Mouse (Mus musculus) spleen, adult 2 months (tissue): ENCODE measurements around the gene Hmcn2. TPM values are rescaled to one million over a fixed set of nuclear protein-coding genes. Genes with fewer than 3 reads are reported as not detected.

Experiments used
- DNase-seq, 2 experiments: peaks; one replicate each; pipeline versions ENCODE4 v3.0.0 to v3.0.0-alpha.2; 2012 to 2021; ENCODE audit warnings: low spot score in 2 of 2, low read depth in 1 of 2
- H3K27ac ChIP-seq: fragments of 200-500 bp; 2 replicates; pipeline ENCODE4 v1.5.1; 2012; ENCODE audit warnings: low read length, inconsistent platforms; ENCODE audit not compliant: insufficient read depth
- H3K27me3 ChIP-seq: fragments of 200-500 bp; 2 replicates; pipeline ENCODE4 v1.6.1; 2012; ENCODE audit warnings: mild to moderate bottlenecking, moderate library complexity, low read length, inconsistent platforms; ENCODE audit not compliant: control insufficient read depth, insufficient read depth
- H3K36me3 ChIP-seq: fragments of 200-500 bp; 2 replicates; pipeline ENCODE4 v1.6.1; 2012; ENCODE audit warnings: mild to moderate bottlenecking, low read length, inconsistent platforms; ENCODE audit not compliant: control insufficient read depth, insufficient read depth
- H3K4me1 ChIP-seq: fragments of 200-500 bp; 2 replicates; pipeline ENCODE4 v1.6.1; 2011; ENCODE audit warnings: inconsistent platforms; ENCODE audit not compliant: control insufficient read depth, insufficient read depth, insufficient read length
- H3K4me3 ChIP-seq: fragments of 200-500 bp; 2 replicates; pipeline ENCODE4 v1.5.1; 2011; ENCODE audit warnings: mild to moderate bottlenecking, inconsistent platforms; ENCODE audit not compliant: insufficient read depth, insufficient read length; ENCODE audit errors: extremely low read depth
- CTCF ChIP-seq: fragments of 200-500 bp; IDR thresholded peaks from 2 replicates; pipeline ENCODE4 v1.5.1; 2011; ENCODE audit warnings: mild to moderate bottlenecking, inconsistent platforms; ENCODE audit not compliant: insufficient read depth, insufficient read length, insufficient replicate concordance; ENCODE audit errors: extremely low read depth
- POLR2A ChIP-seq: fragments of 200-500 bp; IDR thresholded peaks from 2 replicates; pipeline ENCODE4 v1.6.1; 2011; ENCODE audit warnings: low read depth, low read length, inconsistent platforms
- WGBS: fragments of 180-500 bp; shearing (Covaris S2); methylation state at CpG from one replicate; pipeline ENCODE4 v1.1.7; 2018; 5-methylcytosine and 5-hydroxymethylcytosine counted together
- polyA plus RNA-seq: library from polyadenylated mRNA; depleted of rRNA; stranded (reverse); fragments of >200 nt; gene quantifications from 2 replicates; pipeline ENCODE4 v1.2.3, GENCODE M21; 2012

The Hmcn2 gene
- polyA plus RNA-seq, 1 experiment = 1.1 TPM

DNA sequence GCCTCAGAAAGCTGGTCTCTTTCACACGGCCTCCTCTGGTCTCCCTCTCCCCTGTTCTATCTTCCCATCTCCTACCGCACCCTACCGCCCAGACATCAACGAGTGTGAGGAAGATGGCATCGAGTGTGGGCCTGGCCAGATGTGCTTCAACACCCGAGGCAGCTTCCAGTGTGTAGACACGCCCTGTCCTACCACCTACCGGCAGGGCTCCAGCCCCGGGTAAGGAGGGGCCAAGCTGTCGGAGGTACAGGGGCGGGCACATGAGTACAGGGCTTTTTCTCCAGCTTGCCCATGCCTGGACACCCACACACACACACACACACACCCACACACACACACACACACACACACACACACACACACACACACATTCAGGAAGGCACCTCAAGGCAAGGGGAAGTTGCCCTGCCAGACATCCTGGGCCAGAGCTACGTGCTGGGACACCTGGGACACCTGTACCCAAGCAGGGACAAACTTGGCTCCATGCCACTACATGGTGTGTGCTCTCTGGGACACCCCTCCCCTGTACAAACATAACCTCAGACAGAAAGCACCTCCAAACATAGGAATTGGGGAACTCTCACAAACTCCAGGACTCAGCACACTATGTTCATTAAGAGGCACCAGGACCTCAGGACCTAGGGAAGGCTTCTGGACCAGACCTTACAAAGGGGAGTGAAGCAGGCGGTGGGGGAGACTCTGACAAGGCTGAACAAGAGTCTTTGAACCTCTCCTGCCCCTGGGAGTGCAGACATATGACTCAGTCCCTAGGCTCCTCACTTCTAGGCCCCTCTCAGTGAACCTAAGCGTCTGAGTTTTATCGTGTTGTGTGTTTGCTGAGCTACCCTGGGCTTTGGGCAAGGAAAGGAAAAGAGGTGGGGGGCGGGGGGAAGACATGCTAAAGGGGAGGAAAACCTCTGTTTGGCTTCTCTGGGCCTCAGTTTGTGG is 145.0 kb downstream of the Hmcn2 start:
- Histone ChIP-seq H3K36me3 (no peaks in the 10 kb centered on the region), H3K4me1 (peaks cover 17% of the 10 kb centered on the region; the same call in 1 of the 2 replicates), H3K4me3 (peak overlapping the region; percentile 45; the same call in 1 of the 2 replicates), H3K27ac (no peak overlapping the region), H3K27me3 (no peaks in the 10 kb centered on the region)
- 24% methylated on average over 14 of the region's 16 CpGs for WGBS
- TF ChIP-seq CTCF (no peak), POLR2A (no peak)
- no peak for DNase-seq

DNA sequence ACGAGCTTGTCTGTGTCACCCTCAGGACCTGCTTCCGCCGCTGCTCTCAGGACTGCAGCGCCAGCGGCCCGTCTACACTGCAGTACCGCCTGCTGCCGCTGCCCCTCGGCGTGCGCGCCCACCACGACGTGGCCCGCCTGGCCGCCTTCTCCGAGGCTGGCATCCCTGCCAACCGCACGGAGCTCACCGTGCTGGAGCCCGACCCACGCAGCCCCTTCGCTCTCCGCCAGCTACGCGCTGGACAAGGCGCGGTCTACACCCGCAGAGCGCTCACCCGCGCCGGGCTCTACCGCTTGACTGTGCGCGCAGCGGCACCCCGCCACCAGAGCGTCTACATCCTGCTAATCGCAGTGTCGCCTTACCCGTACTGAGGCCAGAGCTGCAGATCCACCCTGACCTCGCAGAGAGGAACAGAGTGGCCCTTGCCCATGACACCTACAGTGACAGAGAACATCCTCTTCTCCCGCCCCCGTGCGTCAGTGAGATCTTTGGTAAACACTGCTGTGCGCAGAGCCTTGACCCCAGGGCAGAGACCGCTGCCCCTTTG is 145.9 kb downstream of the Hmcn2 start:
- Histone ChIP-seq H3K4me1 (peaks cover 22% of the 10 kb centered on the region; the same call in 1 of the 2 replicates), H3K36me3 (no peaks in the 10 kb centered on the region), H3K4me3 (peak overlapping the region; percentile 45; the same call in 1 of the 2 replicates), H3K27me3 (no peaks in the 10 kb centered on the region), H3K27ac (no peak overlapping the region)
- 4% methylated on average over 48 of the region's 48 CpGs for WGBS
- peak in 1 of 2 experiments; percentile 50 for DNase-seq
- TF ChIP-seq CTCF = peak; percentile 41; the same call in 1 of the 2 replicates
- TF ChIP-seq POLR2A = no peak

DNA sequence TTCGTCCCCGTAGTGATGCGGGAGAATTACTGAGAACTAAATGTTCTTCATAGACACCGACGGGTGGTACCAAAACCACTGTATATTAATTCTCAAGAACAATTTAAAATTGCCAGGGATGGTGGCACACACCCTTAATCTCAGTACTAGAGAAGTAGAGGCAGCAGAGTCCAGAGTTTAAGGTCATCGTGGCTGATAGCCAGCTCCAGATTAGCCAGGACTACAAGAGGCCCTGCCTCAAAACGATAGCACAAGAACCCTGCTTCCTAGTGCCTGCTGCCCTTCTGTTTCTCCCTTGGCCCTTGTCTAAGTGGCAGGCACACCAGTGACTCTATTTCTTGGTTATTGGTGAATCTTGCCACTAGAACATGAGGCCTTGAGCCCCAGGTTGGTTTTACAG is 146.7 kb downstream of the Hmcn2 start:
- no peak for DNase-seq
- H3K27me3 ChIP-seq = no peaks in the 10 kb centered on the region
- H3K27ac ChIP-seq = no peak overlapping the region
- no peaks in the 10 kb centered on the region for H3K36me3 ChIP-seq
- 92% methylated on average over 7 of the region's 7 CpGs for whole genome bisulfite sequencing
- H3K4me1 ChIP-seq = peaks cover 22% of the 10 kb centered on the region; the same call in 1 of the 2 replicates
- H3K4me3 ChIP-seq = no peak overlapping the region
- TF ChIP-seq CTCF = no peak
- no peak for TF ChIP-seq POLR2A

DNA sequence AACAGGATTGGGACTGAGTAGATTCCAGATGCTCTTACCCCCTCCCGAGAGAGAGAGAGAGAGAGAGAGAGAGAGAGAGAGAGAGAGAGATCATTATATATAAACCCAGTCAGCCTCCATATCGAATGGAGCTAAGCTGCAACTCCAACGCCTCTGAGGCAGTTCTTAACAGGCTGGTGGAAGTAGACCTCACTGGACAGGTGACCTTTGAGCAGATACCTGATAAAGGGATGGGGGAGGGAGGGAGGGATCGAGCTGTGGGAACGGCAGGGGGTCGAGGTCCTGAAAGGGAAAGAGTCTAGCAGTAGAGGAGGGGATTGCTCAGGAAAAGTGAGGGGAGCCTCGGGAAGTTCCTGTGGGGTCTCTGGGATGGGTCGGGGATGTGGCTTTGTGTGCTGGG is 147.8 kb downstream of the Hmcn2 start:
- Histone ChIP-seq H3K36me3 (no peaks in the 10 kb centered on the region), H3K4me3 (no peak overlapping the region), H3K27ac (no peak overlapping the region), H3K4me1 (peaks cover 22% of the 10 kb centered on the region; the same call in 1 of the 2 replicates), H3K27me3 (no peaks in the 10 kb centered on the region)
- TF ChIP-seq CTCF (no peak), POLR2A (no peak)
- 75% methylated on average over 8 of the region's 8 CpGs for WGBS
- DNase-seq = no peak

DNA sequence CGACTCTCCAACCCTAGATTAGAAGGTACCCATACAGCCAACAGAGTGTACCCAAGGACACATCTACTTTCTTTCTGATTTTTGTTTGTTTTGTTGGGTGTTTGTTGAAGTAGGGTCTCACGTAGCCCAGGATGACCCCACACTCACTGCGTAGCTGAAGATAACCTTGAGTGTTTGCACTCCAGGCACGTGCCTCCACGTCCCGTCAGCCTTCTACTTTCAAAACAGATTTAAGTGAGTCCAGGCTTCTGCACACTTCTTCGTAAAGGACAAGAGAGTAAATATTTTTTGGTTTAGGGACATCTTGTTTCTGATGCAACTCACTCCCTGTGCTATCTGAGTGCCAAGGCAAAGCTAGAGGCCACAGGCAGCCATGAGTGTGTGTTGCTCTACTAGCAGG is 149.0 kb downstream of the Hmcn2 start:
- DNase-seq = no peak
- H3K27me3 ChIP-seq = no peaks in the 10 kb centered on the region
- H3K36me3 ChIP-seq = no peaks in the 10 kb centered on the region
- 0 out of 2 replicates have a peak overlapping the region, but pooled peaks have one; percentile 26 for H3K27ac ChIP-seq
- TF ChIP-seq CTCF = no peak
- TF ChIP-seq POLR2A = no peak
- 90% methylated on average over 7 of the region's 7 CpGs for WGBS
- H3K4me3 ChIP-seq = no peak overlapping the region
- H3K4me1 ChIP-seq = peaks cover 22% of the 10 kb centered on the region; the same call in 1 of the 2 replicates

DNA sequence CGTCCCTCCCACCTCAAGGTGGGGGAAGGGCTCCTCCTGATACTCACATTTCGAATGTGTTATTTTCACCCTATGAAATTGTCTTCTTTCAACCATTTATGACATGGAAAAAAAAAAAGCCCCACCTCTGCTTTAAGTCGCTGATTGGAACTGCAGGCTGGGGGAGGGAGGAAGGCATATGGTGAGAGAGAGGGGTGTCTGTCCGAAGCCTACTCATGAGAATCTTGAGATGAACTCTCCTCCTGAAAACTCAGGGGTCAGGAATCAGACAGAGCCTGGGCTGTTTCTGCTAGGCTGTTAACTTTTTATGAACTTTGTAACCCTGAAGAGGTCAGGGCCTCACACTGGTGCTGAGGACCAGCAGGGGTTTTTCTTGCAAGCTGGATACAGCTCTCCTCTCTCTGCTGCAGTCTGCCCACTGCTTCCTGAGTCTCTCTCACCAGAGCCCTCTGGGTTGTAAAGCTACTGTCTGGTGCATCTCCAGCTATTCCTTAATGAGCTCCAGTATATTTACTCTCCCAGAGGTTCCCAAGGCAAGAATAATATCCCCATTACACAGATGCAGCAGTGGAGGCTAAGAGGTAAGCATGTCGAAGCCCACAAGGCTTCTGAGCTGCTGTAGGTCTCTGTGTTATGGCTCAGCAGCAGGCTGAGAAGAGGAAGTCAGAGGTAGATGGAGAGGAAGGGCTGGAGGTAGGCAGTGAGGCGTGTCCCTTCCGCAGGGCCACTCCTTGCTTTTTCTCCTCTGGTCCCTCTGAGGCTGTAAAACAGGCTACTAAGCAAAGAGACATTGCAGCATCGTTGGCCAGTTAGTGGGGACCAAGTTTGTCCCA is 149.7 kb downstream of the Hmcn2 start:
- peak in 1 of 2 experiments; percentile 37 for DNase-seq
- 33% methylated on average over 8 of the region's 8 CpGs for WGBS
- Histone ChIP-seq H3K4me1 (peaks cover 22% of the 10 kb centered on the region; the same call in 1 of the 2 replicates), H3K4me3 (no peak overlapping the region), H3K36me3 (no peaks in the 10 kb centered on the region), H3K27ac (peak overlapping the region; percentile 26; the same call in 1 of the 2 replicates), H3K27me3 (no peaks in the 10 kb centered on the region)
- TF ChIP-seq POLR2A (no peak), CTCF (no peak)
